Mouse (Mus musculus): Measurements from ENCODE around the gene Maco1.

GRCm38 (mm10) chr4:134851236-134851635 is 1.9 kb downstream of the Maco1 start:
- TF ChIP-seq CTCF (IDR thresholded peaks at IDR 0.05; ENCODE audit: borderline replicate concordance, control insufficient read depth, extremely low read depth, insufficient read depth, low read length, poor library complexity): no peak
- TF ChIP-seq POLR2A (IDR thresholded peaks at IDR 0.05; ENCODE audit: control insufficient read depth, extremely low read depth, insufficient read depth, low read length, poor library complexity): no peak
